Mouse (Mus musculus) heart, embryonic 10.5 days (tissue): ENCODE data around the gene A630089N07Rik. TPM values are rescaled to one million over a fixed set of nuclear protein-coding genes. Genes with fewer than 3 reads are reported as not detected.
"Not testable (repeated sequence)": the region's sequence is repeated elsewhere in the genome, so short reads cannot be mapped to it uniquely, and the experiment has no call there.

Source experiments
- DNase-seq: peaks from one replicate; pipeline ENCODE4 v3.0.0-alpha.2; 2017; ENCODE audit warnings: low spot score
- H3K27ac ChIP-seq: fragments of 300-500 bp; sonication (generic); 2 replicates; pipeline ENCODE4 v1.5.1; 2016; ENCODE audit warnings: mild to moderate bottlenecking
- H3K27me3 ChIP-seq: fragments of 300-500 bp; sonication (generic); 2 replicates; pipeline ENCODE4 v1.6.1; 2016; ENCODE audit warnings: mild to moderate bottlenecking; ENCODE audit not compliant: poor library complexity, insufficient read depth, severe bottlenecking
- H3K36me3 ChIP-seq: fragments of 300-500 bp; sonication (generic); 2 replicates; pipeline ENCODE4 v1.6.1; 2016; ENCODE audit warnings: mild to moderate bottlenecking, moderate library complexity
- H3K4me1 ChIP-seq: fragments of 300-500 bp; sonication (generic); 2 replicates; pipeline ENCODE4 v1.6.1; 2016; ENCODE audit warnings: mild to moderate bottlenecking
- H3K4me3 ChIP-seq: fragments of 300-500 bp; sonication (generic); 2 replicates; pipeline ENCODE4 v1.5.1; 2016; ENCODE audit warnings: mild to moderate bottlenecking, moderate library complexity
- H3K9me3 ChIP-seq: fragments of 300-500 bp; sonication (generic); 2 replicates; pipeline ENCODE4 v1.6.1; 2016; ENCODE audit warnings: mild to moderate bottlenecking, moderate library complexity
- WGBS: fragments of 180-500 bp; shearing (Covaris S2); methylation state at CpG from one replicate; pipeline ENCODE4 v1.1.7; 2016; 5-methylcytosine and 5-hydroxymethylcytosine counted together
- polyA plus RNA-seq: library from polyadenylated mRNA; unstranded; fragments of >200 nt; fragmentation: Nextera tagmentation; extraction: Ambion mirVana; gene quantifications from 2 replicates; pipeline ENCODE4 v1.2.1, GENCODE M21; 2016

Gene A630089N07Rik
- polyA plus RNA-seq, 1 experiment from 2014 or later, result 25.5 TPM

DNA sequence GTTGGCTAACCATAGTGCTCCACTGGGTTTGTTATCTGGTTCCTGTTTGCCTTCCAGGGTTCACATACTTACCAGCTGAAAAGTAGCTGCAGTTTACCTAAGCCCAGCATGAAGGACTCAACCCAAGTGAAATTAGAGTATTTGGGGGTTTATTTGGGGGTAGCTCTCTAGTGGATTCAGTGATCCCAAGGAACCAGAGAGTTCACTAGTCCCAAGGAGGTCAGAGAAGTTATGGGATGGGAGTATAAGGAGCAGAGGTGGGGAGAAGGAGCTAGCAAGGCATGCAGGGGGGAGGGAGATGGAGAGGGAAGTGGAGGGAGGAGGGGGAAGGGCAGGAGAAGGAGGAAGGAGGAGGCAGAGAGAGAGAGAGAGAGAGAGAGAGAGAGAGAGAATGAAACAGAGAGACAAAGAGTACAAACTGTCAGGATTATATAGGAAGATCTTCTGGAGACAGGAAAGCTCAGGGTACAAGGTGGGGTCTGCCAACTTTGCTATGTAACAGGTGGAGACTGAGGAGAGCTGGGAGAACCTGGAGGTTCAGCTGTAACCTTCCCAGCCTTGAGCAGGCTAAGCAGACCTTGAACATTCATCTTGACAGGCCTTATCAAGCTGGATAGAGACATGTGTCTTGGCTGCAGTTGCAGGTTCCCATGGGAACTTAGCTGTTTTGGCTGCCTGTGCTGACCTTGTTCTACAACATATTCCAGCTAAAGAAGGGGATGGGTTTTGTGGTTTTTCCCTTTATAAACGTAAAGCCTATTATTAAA, 86.2 kb downstream of the A630089N07Rik start:
- Histone ChIP-seq H3K9me3 (no peaks in the 10 kb centered on the region), H3K4me3 (peak overlapping the region; percentile 66), H3K27ac (peak overlapping the region; percentile 86; the same call in 1 of the 2 replicates), H3K36me3 (peaks cover 14% of the 10 kb centered on the region), H3K4me1 (peaks cover 16% of the 10 kb centered on the region), H3K27me3 (no peaks in the 10 kb centered on the region)
- 18% methylated on average over 1 of the region's 1 CpGs for WGBS
- no peak for DNase-seq

DNA sequence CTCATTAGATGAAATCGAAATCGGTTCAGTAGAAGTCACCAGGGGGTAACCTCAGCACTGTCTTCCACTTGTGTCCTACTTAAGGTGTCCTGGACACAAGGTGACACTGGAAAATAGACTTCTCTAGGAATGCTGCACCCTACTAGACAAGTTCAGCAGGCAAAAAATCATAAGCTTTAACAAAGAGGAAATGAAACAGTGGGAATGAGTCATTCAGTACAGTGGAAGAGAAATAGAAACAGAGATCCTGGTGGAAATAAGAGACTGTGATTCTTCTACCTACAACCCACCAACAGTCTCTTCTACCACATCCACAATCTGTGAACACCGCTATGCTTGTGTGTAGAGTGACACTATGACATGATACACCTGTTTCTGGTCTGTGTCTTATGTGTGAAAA, 89.8 kb downstream of the A630089N07Rik start:
- H3K27me3 ChIP-seq, H3K4me3 ChIP-seq, H3K27ac ChIP-seq, H3K36me3 ChIP-seq, H3K4me1 ChIP-seq, H3K9me3 ChIP-seq, DNase-seq: not testable (repeated sequence)
- WGBS, result 73% methylated on average over 3 of the region's 3 CpGs

DNA sequence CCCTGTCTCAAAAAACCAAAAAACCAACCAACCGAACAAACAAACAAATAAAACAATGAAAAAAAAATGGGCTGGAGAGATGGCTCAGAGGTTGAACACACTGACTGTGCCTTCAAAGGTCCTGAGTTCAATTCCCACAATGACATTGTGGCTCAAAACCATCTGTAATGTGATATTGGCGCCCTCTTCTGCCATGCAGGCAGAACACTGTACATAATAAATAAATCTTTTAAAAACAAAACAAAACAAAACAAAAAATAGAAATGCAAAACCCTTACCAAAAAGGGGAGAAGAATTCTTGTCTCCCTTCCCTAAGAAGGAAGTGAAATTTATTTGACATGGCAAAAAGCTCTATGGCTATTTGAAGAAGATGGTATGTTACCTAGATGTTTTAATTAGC, 90.7 kb downstream of the A630089N07Rik start:
- Histone ChIP-seq H3K4me1 (peaks cover 9% of the 10 kb centered on the region), H3K27me3 (no peaks in the 10 kb centered on the region)
- 78% methylated on average over 2 of the region's 2 CpGs for WGBS

DNA sequence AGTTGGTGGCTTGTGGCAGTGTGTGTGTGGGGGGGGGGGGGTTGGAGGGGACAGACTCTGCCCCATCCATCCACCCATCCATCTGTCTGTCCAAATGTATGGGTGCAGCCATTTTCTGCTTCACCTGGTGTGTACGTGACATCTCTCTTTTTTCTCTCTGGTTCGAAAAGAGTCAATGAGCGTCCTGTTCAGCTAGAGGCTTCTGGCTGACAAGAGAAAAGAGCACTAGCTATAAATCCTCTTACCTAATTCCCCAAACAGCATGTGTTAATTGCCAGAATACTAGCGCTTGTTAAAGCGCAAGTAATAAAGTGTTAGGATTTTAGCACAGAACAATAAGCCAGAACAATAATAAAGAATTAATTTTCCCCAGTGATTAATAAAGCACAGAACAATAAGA, 97.7 kb downstream of the A630089N07Rik start:
- Histone ChIP-seq H3K9me3 (no peaks in the 10 kb centered on the region), H3K27ac (no peak overlapping the region), H3K4me1 (no peaks in the 10 kb centered on the region), H3K27me3 (no peaks in the 10 kb centered on the region), H3K36me3 (no peaks in the 10 kb centered on the region), H3K4me3 (no peak overlapping the region)
- WGBS, result 75% methylated on average over 5 of the region's 5 CpGs
- no peak for DNase-seq

More for the DNA sequence above, 90.7 kb downstream of the A630089N07Rik start:
- H3K9me3 ChIP-seq, result no peaks in the 10 kb centered on the region
- H3K27ac ChIP-seq, result no peak overlapping the region
- H3K4me3 ChIP-seq, result no peak overlapping the region
- no peaks in the 10 kb centered on the region for H3K36me3 ChIP-seq
- DNase-seq, result no peak

DNA sequence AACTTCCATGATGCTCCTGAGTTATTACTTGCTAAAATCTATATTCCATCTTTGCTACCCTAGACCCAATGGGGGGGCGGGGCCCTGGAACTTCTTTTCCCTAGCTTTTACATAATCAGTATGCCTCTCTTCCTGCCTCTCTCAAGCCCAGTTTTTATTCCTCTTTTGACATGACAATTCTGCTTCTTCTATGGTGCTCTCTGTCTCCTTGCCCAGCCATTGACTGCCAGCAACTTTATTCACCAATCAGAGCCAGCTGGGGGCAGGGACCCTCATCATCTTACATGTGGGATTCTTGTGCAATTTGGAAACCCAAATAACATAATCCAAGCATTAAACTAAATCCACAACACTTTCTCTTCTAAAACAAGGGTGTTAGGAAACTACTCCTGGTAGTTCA, 100.9 kb downstream of the A630089N07Rik start:
- no peak for DNase-seq
- H3K4me3 ChIP-seq, result no peak overlapping the region
- no peaks in the 10 kb centered on the region for H3K9me3 ChIP-seq
- no peaks in the 10 kb centered on the region for H3K36me3 ChIP-seq
- H3K4me1 ChIP-seq, result no peaks in the 10 kb centered on the region
- 86% methylated on average over 1 of the region's 1 CpGs for WGBS
- no peaks in the 10 kb centered on the region for H3K27me3 ChIP-seq
- no peak overlapping the region for H3K27ac ChIP-seq

DNA sequence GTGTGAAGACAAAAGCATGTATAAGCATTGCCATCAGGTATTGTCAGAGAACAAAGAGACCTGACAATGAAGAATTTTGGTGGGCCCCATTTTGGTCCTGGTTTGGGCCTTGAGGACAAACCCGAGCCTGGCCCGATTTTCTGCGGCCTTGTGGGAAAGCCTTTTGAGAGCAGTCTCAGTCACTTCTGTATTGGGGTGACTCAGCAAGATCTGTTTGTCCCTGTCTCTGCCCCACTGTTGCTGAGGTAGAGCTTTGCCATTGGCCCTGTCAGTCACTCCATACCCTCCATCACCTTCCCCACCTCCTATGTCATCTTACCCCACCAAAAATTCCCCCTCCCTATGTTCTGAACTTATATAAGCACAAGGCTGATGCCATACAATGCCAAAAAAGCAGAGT, 104.5 kb downstream of the A630089N07Rik start:
- no peak overlapping the region for H3K4me3 ChIP-seq
- H3K27me3 ChIP-seq, result no peaks in the 10 kb centered on the region
- 81% methylated on average over 3 of the region's 3 CpGs for WGBS
- H3K36me3 ChIP-seq, result no peaks in the 10 kb centered on the region
- no peaks in the 10 kb centered on the region for H3K4me1 ChIP-seq
- DNase-seq, result no peak
- H3K9me3 ChIP-seq, result no peaks in the 10 kb centered on the region
- H3K27ac ChIP-seq, result no peak overlapping the region

DNA sequence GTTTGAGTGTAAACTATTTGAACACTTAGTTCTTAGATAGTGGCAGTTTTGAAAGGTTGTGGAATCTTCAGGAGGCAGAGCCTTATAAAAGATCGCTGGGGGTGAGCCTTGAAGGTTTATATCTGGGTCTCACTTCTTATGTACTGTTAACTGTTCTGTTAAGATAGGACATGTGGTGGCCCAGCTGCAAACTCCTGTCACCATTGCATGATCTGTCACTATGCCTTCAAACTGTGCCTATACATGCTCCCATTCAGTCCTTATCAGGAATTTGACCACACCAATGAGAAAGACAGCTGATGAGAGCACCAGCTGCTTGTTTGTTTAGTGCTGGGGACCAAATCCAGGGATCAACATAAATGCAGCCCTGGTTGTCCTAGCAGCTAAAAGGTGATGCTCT, 105.0 kb downstream of the A630089N07Rik start:
- Histone ChIP-seq H3K27me3 (no peaks in the 10 kb centered on the region), H3K4me3 (no peak overlapping the region), H3K27ac (no peak overlapping the region), H3K9me3 (no peaks in the 10 kb centered on the region), H3K36me3 (no peaks in the 10 kb centered on the region), H3K4me1 (no peaks in the 10 kb centered on the region)
- DNase-seq, result no peak
- WGBS, result 50% methylated on average over 1 of the region's 1 CpGs

DNA sequence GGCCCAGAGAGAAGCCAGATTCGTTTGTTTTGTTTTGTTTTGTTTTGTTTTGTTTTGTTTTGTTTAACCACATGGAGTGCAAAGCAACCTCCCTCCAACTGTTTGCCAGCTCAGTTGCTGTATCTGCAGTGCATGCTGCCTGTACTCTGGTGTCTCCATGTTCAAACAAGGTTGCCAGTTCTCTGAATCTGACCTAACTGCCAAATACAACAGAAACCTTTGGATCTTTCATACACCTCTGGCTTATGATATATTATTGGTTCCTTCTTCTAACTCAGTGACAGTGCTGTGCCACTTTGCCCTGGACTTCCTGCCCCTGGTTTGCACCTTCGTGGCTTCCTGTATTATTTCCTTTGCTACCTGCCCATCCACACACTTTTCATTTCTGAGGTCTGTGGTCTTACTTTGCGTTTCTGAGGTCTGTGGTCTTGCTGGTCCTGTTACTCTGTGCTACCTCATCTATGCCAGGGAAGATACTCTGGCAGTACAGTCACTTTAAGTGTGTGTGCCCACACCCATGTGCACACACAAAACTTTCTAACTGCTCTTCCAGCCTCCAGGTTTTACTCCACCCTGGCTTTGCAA, 118.2 kb downstream of the A630089N07Rik start:
- DNase-seq, result no peak
- Histone ChIP-seq H3K4me3 (no peak overlapping the region), H3K4me1 (peaks cover 16% of the 10 kb centered on the region; the same call in 1 of the 2 replicates), H3K27ac (no peak overlapping the region), H3K9me3 (no peaks in the 10 kb centered on the region), H3K27me3 (no peaks in the 10 kb centered on the region), H3K36me3 (0 out of 2 replicates have a peak, but pooled peaks cover 3% of the 10 kb centered on the region)
- 75% methylated on average over 3 of the region's 3 CpGs for WGBS

DNA sequence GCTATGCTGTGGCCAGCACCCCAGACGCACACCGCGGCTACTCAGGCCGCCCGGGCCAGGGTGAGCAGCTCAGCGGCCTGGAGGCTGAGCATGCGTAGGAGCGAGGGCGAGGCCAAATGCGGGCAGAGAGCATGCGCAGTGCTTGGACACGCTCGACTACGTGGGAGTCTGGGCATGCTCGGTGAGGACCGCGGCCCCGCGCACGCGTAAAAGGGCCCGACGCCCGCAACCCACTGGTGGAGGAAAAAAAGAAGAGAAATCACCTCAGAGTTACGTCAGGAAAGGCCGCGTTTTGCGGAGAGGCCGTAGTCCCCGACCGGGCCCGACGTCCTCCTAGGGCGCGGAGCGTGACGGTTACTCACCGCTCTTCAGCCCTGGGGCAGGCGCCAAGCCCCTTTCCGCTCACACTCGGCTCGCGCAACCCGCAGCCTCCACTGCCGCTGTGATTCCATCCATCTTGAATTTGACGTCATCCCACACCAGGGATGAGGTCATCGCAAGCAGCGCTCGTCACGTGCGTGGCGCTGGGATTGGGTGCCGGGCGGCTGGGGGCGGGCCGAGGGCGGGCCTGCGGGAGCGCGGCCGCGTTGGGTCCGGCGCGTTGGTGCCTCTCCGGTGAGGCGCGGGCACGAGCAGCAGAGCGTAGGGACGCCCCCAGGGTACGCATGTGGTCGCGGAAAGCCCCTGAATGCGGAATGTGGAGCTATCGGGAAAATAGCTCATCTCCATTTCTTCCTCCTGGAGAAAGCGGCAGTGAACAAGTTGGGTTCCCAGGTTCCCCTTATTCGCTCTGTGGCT, 119.9 kb downstream of the A630089N07Rik start, which contains the start of the genes C2cd2 and Zbtb21:
C2cd2 (minus strand) TSS at position 448 of the 798 bp plus-strand sequence.
Zbtb21 (minus strand) TSS at position 472 of the 798 bp plus-strand sequence.
- Histone ChIP-seq H3K9me3 (no peaks in the 10 kb centered on the region), H3K27me3 (no peaks in the 10 kb centered on the region), H3K36me3 (0 out of 2 replicates have a peak, but pooled peaks cover 3% of the 10 kb centered on the region), H3K27ac (peak within 1 kb of the TSS; percentile 96), H3K4me3 (peak within 1 kb of the TSS; percentile 91), H3K4me1 (peaks cover 29% of the 10 kb centered on the region)
- DNase-seq, result peak; percentile 97
- WGBS, result under 1% methylated on average over 78 of the region's 78 CpGs

DNA sequence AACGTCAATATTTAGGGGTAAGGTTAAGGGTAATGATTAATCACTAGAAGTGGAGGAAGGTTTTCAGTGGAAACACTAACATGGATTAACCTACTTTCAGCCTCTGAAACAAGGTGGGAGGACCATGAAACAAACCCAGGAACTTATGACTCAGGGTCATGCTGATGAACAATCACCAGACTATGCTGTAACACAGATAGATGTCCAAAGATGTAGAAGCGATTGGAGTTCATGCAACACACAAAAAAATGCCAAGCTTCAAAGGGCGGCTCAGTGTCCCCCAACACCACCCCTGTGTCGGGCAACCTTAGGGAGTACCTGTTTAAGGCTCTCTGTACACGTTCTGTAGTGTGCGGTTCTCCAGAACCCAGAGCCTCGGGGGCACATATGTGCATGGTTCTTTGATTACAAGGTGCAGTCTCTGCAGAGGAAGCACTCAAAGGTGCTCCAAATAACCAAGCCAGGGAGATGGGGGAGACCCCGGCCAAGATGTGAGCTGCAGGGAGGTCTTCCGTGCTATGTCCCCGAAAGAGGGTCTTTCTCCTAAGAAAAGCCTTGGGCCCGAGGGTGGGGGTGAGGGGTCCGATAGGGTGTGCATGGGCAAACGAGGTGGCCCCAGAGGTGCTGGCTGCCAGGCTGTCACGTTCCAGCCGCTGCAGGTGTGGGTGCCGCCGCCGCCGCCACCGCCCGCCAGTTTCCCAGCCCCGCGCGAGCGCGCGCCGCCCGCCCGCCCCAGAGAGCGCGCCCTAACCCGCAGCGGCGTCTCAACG, 120.7 kb downstream of the A630089N07Rik start:
- DNase-seq, result no peak
- Histone ChIP-seq H3K4me1 (peaks cover 37% of the 10 kb centered on the region), H3K4me3 (peak overlapping the region; percentile 91), H3K36me3 (0 out of 2 replicates have a peak, but pooled peaks cover 3% of the 10 kb centered on the region), H3K9me3 (no peaks in the 10 kb centered on the region), H3K27ac (peak overlapping the region; percentile 96), H3K27me3 (no peaks in the 10 kb centered on the region)
- WGBS, result 8% methylated on average over 36 of the region's 36 CpGs

DNA sequence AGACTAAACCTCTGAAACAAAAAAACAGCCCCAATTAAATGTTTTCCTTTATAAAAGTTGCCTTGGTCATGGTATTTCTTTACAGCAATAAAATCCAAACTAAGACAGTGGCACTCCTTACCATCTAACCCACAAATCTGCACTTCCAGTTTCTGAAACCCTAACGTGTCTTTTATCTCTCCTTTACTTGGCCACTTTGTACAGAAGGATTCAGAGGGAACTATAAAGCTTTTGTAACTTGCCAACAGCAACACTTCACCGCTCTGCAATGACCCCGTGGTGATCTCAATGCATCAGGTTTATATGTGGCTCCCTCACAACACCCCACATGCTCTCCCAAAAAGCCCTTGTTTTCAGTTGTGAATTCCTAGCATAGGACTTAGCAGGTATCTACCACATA, 121.9 kb downstream of the A630089N07Rik start:
- Histone ChIP-seq H3K27me3 (no peaks in the 10 kb centered on the region), H3K9me3 (no peaks in the 10 kb centered on the region), H3K27ac (no peak overlapping the region), H3K4me3 (no peak overlapping the region), H3K4me1 (peaks cover 44% of the 10 kb centered on the region), H3K36me3 (peaks cover 6% of the 10 kb centered on the region)
- WGBS, result 87% methylated on average over 3 of the region's 3 CpGs
- no peak for DNase-seq

DNA sequence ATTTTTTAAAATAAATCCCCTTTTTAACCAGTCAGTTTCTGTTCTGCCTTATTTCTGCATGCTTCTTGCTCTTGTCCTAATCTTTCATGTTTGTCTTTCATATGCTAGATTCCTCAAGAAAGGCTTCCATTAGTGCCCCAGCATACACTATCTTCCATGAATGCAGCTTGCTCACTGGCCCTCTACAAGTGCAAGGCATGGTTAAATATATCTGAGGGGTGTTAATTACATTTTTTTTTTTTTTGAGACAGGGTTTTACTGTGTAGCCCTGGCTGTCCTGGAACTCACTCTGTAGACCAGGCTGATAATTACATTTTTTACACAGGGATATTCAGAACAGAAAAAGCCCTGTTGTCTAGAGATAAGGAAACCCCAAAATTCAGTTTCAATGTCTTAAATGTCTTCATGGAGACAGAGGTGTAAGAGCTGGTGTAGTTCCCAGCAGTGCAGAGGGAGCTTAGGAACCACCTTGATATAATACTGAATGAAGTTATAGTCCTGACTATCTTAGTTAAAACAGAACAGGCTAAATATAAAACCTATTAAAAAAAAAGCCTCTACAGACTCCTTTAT, 123.8 kb downstream of the A630089N07Rik start:
- Histone ChIP-seq H3K36me3 (peaks cover 14% of the 10 kb centered on the region), H3K9me3 (no peaks in the 10 kb centered on the region), H3K4me1 (peaks cover 44% of the 10 kb centered on the region), H3K27ac (no peak overlapping the region), H3K27me3 (no peaks in the 10 kb centered on the region), H3K4me3 (no peak overlapping the region)
- DNase-seq, result peak; percentile 13
